Mouse (Mus musculus) ES-CJ7 (cell line): ENCODE measurements around the gene Hivep2.

Experiments
- DNase-seq: peaks from one replicate; pipeline ENCODE4 v3.0.0; 2011; ENCODE audit warnings: low read depth, low spot score

Hivep2 gene

GRCm38 (mm10) chr10:14081824-14082223 lies 115.9 kb downstream of the Hivep2 start:
- peak; percentile 47 for DNase-seq

DNA sequence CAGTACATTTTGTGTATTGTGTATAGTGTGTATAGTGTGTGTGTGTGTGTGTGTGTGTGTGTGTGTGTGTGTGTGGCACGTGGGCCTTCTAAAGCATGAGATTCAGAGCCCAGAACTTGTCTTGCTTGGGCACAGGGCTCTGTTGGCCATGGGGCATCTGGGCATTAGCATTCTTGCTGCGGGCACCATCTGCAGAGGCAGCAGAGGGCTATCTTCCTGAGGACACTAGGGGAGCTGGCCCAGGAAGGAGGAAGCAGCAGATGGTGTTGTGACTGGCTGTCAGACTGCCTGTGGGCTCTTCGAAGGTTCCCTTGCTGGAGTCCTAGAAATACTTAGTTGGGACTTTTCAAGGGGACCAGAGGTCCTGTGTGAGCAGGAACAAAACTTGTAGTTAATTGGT lies 116.4 kb downstream of the Hivep2 start:
- no peak for DNase-seq

- no peak for DNase-seq
Observed at GRCm38 (mm10) chr10:14085241-14085659, 119.4 kb downstream of the Hivep2 start.

DNA sequence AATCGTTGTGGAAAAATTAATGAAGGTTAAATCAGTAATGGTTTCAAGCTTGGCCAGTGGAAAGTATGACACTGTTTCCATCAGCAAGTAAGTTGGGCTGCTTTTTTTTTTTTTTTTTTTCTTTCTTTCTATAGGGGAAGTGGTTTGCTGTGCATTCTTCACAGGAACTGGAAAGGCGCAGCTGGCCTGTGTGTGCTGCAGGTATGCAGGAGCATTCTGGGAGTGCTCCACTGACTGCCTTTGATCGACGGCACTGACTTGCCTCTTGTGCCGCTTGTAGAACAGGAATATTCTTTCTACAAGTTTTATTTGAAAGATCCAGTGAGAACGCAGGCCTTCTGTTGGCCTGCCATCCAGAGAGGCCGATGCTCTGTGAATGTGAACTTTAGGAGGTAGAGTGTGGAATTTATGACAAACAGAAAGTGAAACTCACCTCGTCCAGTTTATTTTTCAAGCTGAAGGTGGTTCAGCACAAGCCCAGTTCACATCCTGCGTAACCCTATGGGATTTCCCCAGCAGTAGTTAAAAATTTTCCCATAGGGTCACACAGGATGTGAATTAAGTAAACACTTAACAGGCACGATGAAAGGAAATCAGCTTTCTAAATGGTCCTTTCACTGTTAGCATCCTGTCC lies 120.1 kb downstream of the Hivep2 start:
- DNase-seq = no peak

- DNase-seq = no peak
Observed at GRCm38 (mm10) chr10:14087316-14087715, 121.4 kb downstream of the Hivep2 start.

DNA sequence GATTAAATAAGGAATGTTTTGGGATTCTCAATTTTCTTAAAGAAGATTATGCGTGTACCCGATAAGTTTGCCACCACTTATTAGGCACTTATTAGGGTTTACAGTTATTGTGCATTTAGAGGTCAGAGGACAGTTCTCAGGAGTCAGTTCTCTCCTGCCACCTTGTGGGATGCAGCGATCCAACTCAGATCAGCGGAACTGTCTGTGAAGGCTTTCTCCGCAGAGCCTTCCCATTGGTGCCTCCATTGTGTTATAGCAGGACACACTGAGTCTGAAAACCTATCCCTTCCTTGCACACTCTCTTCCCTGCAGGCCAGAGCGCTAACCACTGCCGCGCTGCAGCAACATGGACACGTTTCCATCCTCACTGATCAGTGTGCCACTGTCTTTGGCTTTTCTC lies 123.6 kb downstream of the Hivep2 start:
- peak; percentile 52 for DNase-seq

GRCm38 (mm10) chr10:14094033-14094432 lies 128.2 kb downstream of the Hivep2 start:
- DNase-seq = no peak

GRCm38 (mm10) chr10:14096045-14096444 lies 130.2 kb downstream of the Hivep2 start:
- no peak for DNase-seq

DNA sequence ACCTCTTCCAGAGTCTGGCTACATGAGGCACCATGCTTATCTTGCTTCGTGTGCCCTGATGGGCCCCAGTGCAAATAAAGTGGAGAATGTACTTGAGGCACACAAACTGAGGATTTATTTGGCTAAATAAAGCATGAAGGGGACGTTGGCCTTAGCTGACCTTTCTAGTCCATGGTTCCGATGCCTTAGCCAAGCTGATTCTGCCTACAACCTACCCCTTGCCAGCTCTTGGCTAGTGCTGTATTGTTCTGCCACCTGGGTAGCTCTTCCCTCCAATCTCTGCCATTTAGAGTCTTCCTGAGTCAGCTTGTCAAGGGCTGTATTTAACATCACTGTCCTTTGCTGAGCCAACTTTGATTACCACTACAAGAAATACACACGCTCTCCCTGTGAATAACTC lies 133.3 kb downstream of the Hivep2 start:
- DNase-seq = no peak

- no peak for DNase-seq
Observed at GRCm38 (mm10) chr10:14100041-14100440, 134.2 kb downstream of the Hivep2 start.

GRCm38 (mm10) chr10:14100847-14101246 lies 135.0 kb downstream of the Hivep2 start:
- no peak for DNase-seq

DNA sequence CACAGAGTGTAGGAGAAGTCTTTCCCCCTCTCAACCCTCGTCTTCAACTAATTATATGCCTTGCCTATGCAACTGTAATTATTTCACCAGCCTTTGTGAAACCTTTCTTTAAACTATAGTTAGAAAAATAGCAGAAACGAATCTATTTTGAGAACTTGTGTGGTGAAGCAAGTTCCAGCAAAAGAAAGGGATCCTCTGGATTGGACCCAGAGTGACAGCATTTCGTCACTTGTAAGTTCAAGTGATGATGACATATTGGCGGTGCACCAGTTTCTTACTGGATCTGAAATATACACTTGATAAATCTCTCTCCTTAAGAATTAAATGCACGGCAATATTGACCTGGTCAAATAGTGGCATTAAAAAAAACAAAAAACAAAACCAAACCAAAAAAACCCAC lies 136.1 kb downstream of the Hivep2 start:
- no peak for DNase-seq

DNA sequence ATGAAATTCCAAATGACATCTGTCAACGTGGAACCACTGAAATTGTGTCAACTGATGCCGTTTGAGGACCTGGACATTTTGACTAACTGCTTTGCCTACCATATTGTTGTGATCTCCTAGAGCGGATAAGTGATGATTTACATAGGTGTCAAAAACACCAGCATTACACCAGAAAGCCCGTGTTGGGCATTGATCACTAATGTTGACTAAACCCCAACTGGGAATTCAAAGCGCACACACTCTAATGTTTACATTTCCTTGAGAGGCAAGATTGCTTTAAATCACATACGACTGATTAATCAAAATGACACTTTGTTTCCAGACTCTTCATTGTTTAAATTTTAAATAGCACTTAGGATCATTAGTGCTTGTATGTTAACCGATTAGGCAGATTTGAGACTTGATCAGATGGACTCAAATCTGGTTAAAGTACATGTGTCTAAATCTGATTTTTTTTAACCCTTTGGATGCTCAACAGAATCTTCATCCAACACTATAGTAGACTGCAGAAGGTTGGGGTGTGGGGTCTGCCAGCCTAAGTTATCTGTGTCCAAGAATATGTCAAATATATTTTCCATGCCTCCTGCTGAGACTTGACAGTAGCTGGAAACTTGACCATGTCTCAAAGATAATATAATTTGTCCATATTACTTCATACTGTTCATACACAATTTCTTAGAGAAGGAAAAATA lies 142.3 kb downstream of the Hivep2 start:
- no peak for DNase-seq

- no peak for DNase-seq
Observed at GRCm38 (mm10) chr10:14115846-14116245, 150.0 kb downstream of the Hivep2 start.

GRCm38 (mm10) chr10:14116978-14117377 lies 151.1 kb downstream of the Hivep2 start:
- no peak for DNase-seq

GRCm38 (mm10) chr10:14119201-14119600 lies 153.3 kb downstream of the Hivep2 start:
- DNase-seq = no peak

- DNase-seq = no peak
Observed at GRCm38 (mm10) chr10:14120512-14120911, 154.6 kb downstream of the Hivep2 start.

GRCm38 (mm10) chr10:14127826-14128225 lies 162.0 kb downstream of the Hivep2 start:
- no peak for DNase-seq

- no peak for DNase-seq
Observed at GRCm38 (mm10) chr10:14130270-14130669, 164.4 kb downstream of the Hivep2 start.

- no peak for DNase-seq
Observed at GRCm38 (mm10) chr10:14131307-14131706, 165.4 kb downstream of the Hivep2 start.

DNA sequence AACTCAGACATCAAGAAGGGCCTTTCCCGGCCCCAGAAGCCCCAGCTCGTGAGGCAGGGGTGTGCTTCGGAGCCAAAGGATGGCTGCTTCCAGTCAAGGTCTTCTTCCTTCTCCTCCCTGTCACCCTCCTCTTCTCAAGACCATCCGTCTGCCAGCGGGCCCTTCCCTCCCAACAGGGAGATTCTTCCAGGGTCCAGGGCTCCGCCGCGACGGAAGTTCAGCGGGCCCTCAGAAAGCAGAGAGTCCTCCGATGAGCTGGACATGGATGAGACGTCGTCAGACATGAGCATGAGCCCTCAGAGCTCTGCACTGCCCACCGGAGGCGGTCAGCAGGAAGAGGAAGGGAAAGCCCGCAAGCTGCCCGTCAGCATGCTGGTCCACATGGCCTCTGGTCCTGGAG lies 166.2 kb downstream of the Hivep2 start:
- no peak for DNase-seq

GRCm38 (mm10) chr10:14132937-14133336 lies 167.1 kb downstream of the Hivep2 start:
- DNase-seq = no peak

DNA sequence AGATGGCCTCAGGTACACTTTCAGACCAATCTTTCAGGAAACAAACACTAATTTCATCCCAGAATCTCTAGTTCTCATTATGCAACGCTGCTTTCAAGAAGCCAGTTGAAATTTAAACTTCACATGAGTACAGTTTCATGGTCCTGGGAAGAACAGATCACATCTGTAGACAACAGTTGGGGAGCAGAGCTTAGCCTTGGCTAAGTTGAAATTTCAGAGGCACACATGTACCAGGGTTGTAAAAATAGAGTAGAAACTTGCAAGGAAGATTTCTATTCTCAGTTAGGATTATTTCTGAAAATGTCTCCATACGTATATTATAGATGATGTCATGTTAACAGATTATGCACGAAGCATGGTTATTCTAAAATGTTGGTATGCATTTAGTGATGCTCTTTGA lies 172.8 kb downstream of the Hivep2 start:
- no peak for DNase-seq
